Mouse (Mus musculus) brain, embryonic 14.5 days (tissue): Measurements from ENCODE around the gene Mov10l1.

Source experiments
- CTCF ChIP-seq: fragments of 200-500 bp; IDR thresholded peaks from 2 replicates; pipeline ENCODE4 v1.5.1; 2012; ENCODE audit warnings: inconsistent platforms, mild to moderate bottlenecking, moderate library complexity, borderline replicate concordance; ENCODE audit not compliant: insufficient read depth, insufficient read length; ENCODE audit errors: extremely low read depth
- POLR2A ChIP-seq: fragments of 200-500 bp; IDR thresholded peaks from 2 replicates; pipeline ENCODE4 v1.6.1; 2012; ENCODE audit warnings: mild to moderate bottlenecking, inconsistent platforms, borderline replicate concordance; ENCODE audit not compliant: poor library complexity, insufficient read depth, insufficient read length, severe bottlenecking; ENCODE audit errors: extremely low read depth

- TF ChIP-seq CTCF (no peak), POLR2A (no peak)
These were observed 92.1 kb downstream of the Mov10l1 start, which contains the start of gene Trabd for GRCm38 (mm10) chr15:89074613-89075477.
